Mouse (Mus musculus) bone marrow, adult 2 months (tissue): Measurements from ENCODE around the gene Napa. TPM values are rescaled to one million over a fixed set of nuclear protein-coding genes. Genes with fewer than 3 reads are reported as not detected.
A peak's percentile ranks its signal among the peaks of the same experiment; 100 is the strongest.

Experiments
- H3K27ac ChIP-seq: fragments of 200-500 bp; 2 replicates; pipeline ENCODE4 v1.5.1; 2012; ENCODE audit warnings: low read depth, mild to moderate bottlenecking, control low read depth, inconsistent platforms, low read length; ENCODE audit not compliant: control insufficient read depth, poor library complexity, insufficient read depth
- H3K4me1 ChIP-seq: fragments of 200-500 bp; 2 replicates; pipeline ENCODE4 v1.6.1; 2011; ENCODE audit warnings: low read length; ENCODE audit not compliant: control insufficient read depth, insufficient read depth
- H3K4me3 ChIP-seq: fragments of 200-500 bp; replicated peaks from 2 replicates; pipeline ENCODE3; 2011; ENCODE audit warnings: mild to moderate bottlenecking, low read depth, low read length, control low read depth; ENCODE audit not compliant: control insufficient read depth
- CTCF ChIP-seq: fragments of 200-500 bp; IDR thresholded peaks from 2 replicates; pipeline ENCODE4 v1.5.1; 2011; ENCODE audit warnings: low read length, control low read depth; ENCODE audit not compliant: control insufficient read depth, insufficient read depth
- POLR2A ChIP-seq: fragments of 200-500 bp; IDR thresholded peaks from 2 replicates; pipeline ENCODE4 v1.6.1; 2011; ENCODE audit warnings: low read depth, mild to moderate bottlenecking, control low read depth, low read length, borderline replicate concordance; ENCODE audit not compliant: control insufficient read depth
- WGBS: fragments of 180-500 bp; shearing (Covaris S2); methylation state at CpG from one replicate; pipeline ENCODE4 v1.1.7; 2018; 5-methylcytosine and 5-hydroxymethylcytosine counted together
- polyA plus RNA-seq: library from polyadenylated mRNA; stranded (reverse); fragments of >200 nt; gene quantifications from 2 replicates; pipeline ENCODE4 v1.2.4, GENCODE M21; 2011; ENCODE audit warnings: low replicate concordance; ENCODE audit not compliant: missing spikeins, insufficient read depth, insufficient read length

Napa gene
- polyA plus RNA-seq = 90.4 and 126 TPM in 2 replicates

DNA sequence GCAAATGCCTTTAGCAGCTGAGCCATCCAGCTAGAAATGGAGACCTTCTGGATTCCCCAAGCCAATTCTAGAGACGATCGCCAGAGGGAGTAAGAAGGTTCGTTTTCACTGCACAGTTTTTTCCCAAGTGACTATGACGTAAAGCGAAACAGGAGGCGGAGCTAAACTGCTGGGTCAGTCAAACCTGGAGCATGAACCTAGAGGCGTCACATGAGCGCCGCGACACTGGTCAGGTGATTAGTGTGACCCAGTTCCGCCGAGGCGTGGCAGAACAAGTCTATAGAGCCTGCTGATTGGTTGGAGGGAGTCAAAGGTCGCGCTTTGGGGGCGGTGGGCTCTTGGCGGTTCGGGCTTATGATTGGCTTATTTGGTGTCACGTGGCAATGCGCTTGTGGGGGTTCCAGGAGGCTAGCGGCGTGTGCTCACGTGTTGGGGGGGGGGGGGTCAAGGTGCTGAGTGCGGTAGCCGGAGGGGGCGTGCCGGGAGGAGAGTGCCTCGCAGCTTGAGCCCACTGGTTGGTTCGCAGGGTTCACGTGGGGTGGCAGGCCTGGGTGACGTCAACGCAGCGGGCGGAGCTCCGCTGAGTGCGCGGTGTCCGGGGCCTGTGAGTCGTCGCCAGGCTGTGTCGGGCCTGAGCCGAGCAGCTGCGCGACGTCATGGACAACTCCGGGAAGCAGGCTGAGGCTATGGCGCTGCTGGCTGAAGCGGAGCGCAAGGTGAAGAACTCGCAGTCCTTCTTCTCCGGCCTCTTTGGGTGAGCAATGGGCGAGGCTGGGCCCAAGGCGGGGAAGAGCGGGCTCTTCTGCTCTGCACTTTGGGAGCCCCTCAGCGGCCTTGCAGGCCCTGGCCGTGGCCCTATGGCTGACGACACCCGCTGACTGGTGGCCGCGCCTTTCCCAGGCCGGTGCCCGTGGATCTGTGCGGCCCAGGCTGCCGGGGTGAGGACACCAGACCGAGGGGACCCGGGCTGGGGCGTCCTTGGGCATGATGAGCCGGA, at the start of gene Napa:
Napa (plus strand) TSS at position 438 of the 997 bp plus-strand sequence.
- Histone ChIP-seq H3K4me1 (peaks cover 1% of the 10 kb centered on the region; the same call in 1 of the 2 replicates), H3K4me3 (peak within 1 kb of the TSS; percentile 83), H3K27ac (peak within 1 kb of the TSS; percentile 88)
- under 1% methylated on average over 68 of the region's 68 CpGs for WGBS
- TF ChIP-seq POLR2A = peak; percentile 99
- peak; percentile 38; the same call in 1 of the 2 replicates for TF ChIP-seq CTCF

DNA sequence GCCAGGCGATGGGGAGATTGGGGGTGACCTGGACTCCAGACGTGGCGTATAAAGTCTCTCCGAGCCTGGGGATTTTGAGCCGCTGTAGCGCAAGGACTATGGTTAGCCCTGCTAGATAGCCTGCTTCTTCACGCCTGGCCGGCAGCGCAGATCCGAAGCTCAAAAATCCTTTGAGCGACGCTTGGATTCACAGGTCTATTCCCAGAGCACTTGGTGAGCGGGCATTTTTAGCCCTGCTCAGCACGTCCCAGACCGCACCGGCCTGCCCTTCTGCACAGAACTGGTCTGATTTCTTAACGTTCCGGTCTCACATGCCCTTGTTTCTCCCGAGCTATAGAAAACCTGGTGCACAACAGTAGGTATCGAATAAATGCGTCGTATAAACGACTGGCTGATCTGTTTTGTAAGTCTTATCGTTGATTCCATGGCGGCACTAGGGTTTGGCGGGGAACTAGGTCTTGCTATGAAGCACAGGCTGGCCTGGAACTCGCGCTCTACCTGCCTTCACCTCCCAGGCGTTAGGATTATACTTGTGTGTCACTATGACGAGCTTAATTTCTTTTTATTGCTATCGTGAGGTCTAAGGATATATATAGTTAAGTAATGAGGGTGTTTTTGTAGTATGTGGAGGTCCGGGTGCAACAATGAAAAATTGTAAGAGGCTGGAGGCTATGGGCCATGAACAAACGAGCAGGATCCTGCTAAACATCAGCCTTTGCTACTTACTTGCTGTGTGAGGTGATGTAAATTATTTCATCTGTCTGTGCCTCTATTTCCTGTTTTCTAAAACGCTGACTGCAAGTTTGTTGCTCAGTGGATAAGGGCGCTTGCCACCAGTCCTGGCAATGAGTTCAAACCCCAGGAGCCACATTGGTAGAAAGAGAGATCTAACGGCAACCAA, 49.3 kb upstream of the Napa start:
- Histone ChIP-seq H3K27ac (peak overlapping the region; percentile 57), H3K4me3 (peak overlapping the region; percentile 79), H3K4me1 (peaks cover 4% of the 10 kb centered on the region; the same call in 1 of the 2 replicates)
- TF ChIP-seq CTCF = no peak
- no peak for TF ChIP-seq POLR2A
- 1% methylated on average over 36 of the region's 36 CpGs for WGBS

GRCm38 (mm10) chr7:16049576-16049915, 48.7 kb upstream of the Napa start:
- WGBS = 23% methylated on average over 7 of the region's 7 CpGs
- peak overlapping the region; percentile 79 for H3K4me3 ChIP-seq
- peaks cover 3% of the 10 kb centered on the region; the same call in 1 of the 2 replicates for H3K4me1 ChIP-seq
- TF ChIP-seq CTCF = no peak
- no peak for TF ChIP-seq POLR2A
- peak overlapping the region; percentile 57 for H3K27ac ChIP-seq

DNA sequence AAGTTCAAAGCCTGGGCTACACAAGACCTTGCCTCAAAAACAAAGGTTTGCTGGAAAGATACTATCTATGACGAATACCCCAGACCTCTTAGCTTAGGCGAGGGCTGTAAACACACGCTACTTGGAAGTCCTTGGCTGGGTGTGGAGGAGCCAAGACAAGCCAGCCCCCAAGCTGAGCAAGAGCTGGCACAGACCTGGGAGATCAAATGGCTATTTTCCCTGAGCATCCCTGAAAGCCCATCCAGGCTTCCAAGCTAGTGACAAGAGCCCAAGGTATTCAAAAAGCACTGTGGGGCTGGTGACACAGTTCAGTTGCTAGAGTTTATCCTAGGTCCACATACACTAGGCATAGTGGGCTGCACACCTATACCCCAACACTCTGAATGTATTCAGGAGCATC, 47.7 kb upstream of the Napa start:
- peaks cover 4% of the 10 kb centered on the region; the same call in 1 of the 2 replicates for H3K4me1 ChIP-seq
- peak overlapping the region; percentile 40 for H3K4me3 ChIP-seq
- no peak overlapping the region for H3K27ac ChIP-seq
- 89% methylated on average over 3 of the region's 3 CpGs for WGBS
- TF ChIP-seq CTCF (no peak), POLR2A (no peak)

DNA sequence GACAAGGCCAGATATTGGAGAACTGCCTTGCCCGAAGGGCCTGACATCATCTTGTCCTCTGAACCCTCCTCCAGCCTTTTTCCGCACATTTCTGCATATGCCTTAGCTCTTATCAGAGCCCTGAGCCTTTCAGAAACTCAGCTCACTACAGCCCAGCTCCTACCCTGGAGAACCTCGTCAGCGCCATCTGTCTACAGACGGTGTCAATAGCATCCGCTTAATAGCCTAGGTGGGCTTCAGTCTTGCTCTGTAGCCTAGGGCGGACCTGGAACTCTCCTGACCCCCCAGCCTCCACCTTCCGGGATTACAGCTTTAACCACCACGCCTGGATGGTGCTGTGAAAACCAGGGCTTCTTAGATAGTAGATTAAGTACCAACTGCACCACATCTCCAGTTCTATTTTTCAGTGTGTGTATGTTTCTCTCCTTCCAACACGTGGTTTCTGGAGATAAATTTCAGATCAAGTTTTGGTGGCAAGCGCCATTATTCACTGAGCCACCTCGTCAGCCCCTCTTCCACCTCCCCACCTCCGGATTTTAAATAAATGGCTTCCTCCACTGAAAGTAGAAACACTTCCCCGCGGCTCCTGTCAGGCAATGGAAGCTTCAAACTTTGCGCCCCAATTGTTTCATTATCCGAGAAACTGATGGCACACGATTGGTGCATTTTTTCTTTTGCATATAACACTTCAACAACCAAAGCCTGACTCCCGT, 46.2 kb upstream of the Napa start:
- peak overlapping the region; percentile 86 for H3K4me3 ChIP-seq
- peak overlapping the region; percentile 96 for H3K27ac ChIP-seq
- WGBS = under 1% methylated on average over 19 of the region's 19 CpGs
- H3K4me1 ChIP-seq = peaks cover 7% of the 10 kb centered on the region
- TF ChIP-seq POLR2A (no peak), CTCF (peak; percentile 94)

- Histone ChIP-seq H3K4me1 (peaks cover 7% of the 10 kb centered on the region), H3K4me3 (peak overlapping the region; percentile 86), H3K27ac (peak overlapping the region; percentile 96)
- TF ChIP-seq CTCF (no peak), POLR2A (peak; percentile 66)
- WGBS = under 1% methylated on average over 24 of the region's 24 CpGs
These were observed 45.6 kb upstream of the Napa start for GRCm38 (mm10) chr7:16052684-16053083.

- Histone ChIP-seq H3K27ac (peak overlapping the region; percentile 96), H3K4me1 (peaks cover 7% of the 10 kb centered on the region), H3K4me3 (peak overlapping the region; percentile 19)
- TF ChIP-seq CTCF (no peak), POLR2A (no peak)
- WGBS = 0% methylated on average over 6 of the region's 6 CpGs
These were observed 45.2 kb upstream of the Napa start for GRCm38 (mm10) chr7:16053105-16053504.

DNA sequence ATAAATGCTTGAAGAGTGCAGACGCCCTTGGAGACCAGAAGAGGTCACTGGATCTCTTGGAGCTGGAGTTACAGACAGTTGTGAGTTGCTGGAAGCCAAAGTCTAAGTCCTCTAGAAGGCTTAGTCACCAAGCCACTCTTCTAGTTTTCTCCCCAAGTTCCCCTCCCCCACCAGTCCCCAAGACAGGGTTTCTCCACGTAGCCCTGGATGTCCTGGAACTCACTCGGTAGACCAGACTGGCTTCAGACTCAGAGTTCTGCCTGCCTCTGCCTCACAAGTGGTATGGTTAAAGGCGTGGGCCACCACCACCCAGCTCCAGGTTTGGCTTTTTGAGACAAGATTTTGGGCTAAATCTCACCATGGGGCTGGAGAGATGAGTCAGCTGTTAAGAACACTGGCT, 43.3 kb upstream of the Napa start:
- 54% methylated on average over 4 of the region's 4 CpGs for WGBS

More for the DNA sequence above, 43.3 kb upstream of the Napa start:
- peak overlapping the region; percentile 61 for H3K27ac ChIP-seq
- no peak for TF ChIP-seq CTCF
- H3K4me1 ChIP-seq = peaks cover 10% of the 10 kb centered on the region
- no peak overlapping the region for H3K4me3 ChIP-seq
